Mouse (Mus musculus) lung, embryonic 16.5 days (tissue): ENCODE measurements around the gene Spic. TPM values are rescaled to one million over a fixed set of nuclear protein-coding genes. Genes with fewer than 3 reads are reported as not detected.

ENCODE experiments used
- polyA plus RNA-seq: library from polyadenylated mRNA; unstranded; fragments of >200 nt; fragmentation: Nextera tagmentation; extraction: Ambion mirVana; gene quantifications from 2 replicates; pipeline ENCODE4 v1.2.1, GENCODE M21; 2015

The Spic gene
- polyA plus RNA-seq, 1 experiment from 2014 or later, result 0.49 TPM

Other genes starting within 250 kb of the Spic start
- 0.48 TPM in 1 of 2 replicates, not detected in the other for gene Sycp3, start 225.4 kb downstream of the Spic start, polyA plus RNA-seq
- 17.1 and 17.4 TPM in 2 replicates for gene Chpt1, start 180.9 kb downstream of the Spic start, polyA plus RNA-seq
- gene Mybpc1, start 79.9 kb downstream of the Spic start, polyA plus RNA-seq, result 7.5 and 23.4 TPM in 2 replicates
- gene Arl1, start 45.8 kb upstream of the Spic start, polyA plus RNA-seq, result 194 and 197 TPM in 2 replicates
- 12.3 and 12.7 TPM in 2 replicates for gene Utp20, start 141.8 kb upstream of the Spic start, polyA plus RNA-seq
- 0.05 and 0.08 TPM in 2 replicates for gene Slc5a8, start 201.0 kb upstream of the Spic start, polyA plus RNA-seq